Mouse (Mus musculus) monocyte, adult 2 months (primary cell): ENCODE results near the gene Gm6882.
"Not testable (repeated sequence)": the region's sequence is repeated elsewhere in the genome, so short reads cannot be mapped to it uniquely, and the experiment has no call there.

Experiments used
- DNase-seq, 2 experiments: peaks; one replicate each; pipeline ENCODE4 v3.0.0; 2022; ENCODE audit warnings: low spot score in 2 of 2, low read depth in 1 of 2

Gm6882 gene

GRCm38 (mm10) chr7:21432645-21433044, at the start of gene Gm6882:
TSS of gene Gm6882 (minus strand) at chr7:21432745.
- DNase-seq: not testable (repeated sequence)
